Mouse (Mus musculus) embryonic facial prominence, embryonic 13.5 days (tissue): ENCODE results near the gene Cog6. TPM values are rescaled to one million over a fixed set of nuclear protein-coding genes. Genes with fewer than 3 reads are reported as not detected.

Experiments
- ATAC-seq: fragments of 200-750 bp; cut with Nextera tagmentation; 2 replicates; pipeline ENCODE4 v1.8.0; 2017; ENCODE audit warnings: low read depth; ENCODE audit not compliant: insufficient number of reproducible peaks, insufficient read depth, low FRiP score, low TSS enrichment
- H3K27ac ChIP-seq: fragments of 300-500 bp; sonication (generic); 2 replicates; pipeline ENCODE4 v1.5.1; 2015; ENCODE audit warnings: moderate library complexity, mild to moderate bottlenecking, inconsistent platforms
- H3K27me3 ChIP-seq: fragments of 300-500 bp; sonication (generic); 2 replicates; pipeline ENCODE4 v1.6.1; 2015; ENCODE audit warnings: mild to moderate bottlenecking, inconsistent platforms
- H3K36me3 ChIP-seq: fragments of 300-500 bp; sonication (generic); 2 replicates; pipeline ENCODE4 v1.6.1; 2015; ENCODE audit warnings: mild to moderate bottlenecking, inconsistent platforms
- H3K4me1 ChIP-seq: fragments of 300-500 bp; sonication (generic); 2 replicates; pipeline ENCODE4 v1.6.1; 2015; ENCODE audit warnings: inconsistent platforms
- H3K4me2 ChIP-seq: fragments of 300-500 bp; sonication (generic); 2 replicates; pipeline ENCODE4 v1.6.1; 2015; ENCODE audit warnings: moderate library complexity, mild to moderate bottlenecking, inconsistent platforms
- H3K4me3 ChIP-seq: fragments of 300-500 bp; sonication (generic); 2 replicates; pipeline ENCODE4 v1.5.1; 2015; ENCODE audit warnings: mild to moderate bottlenecking, inconsistent platforms
- H3K9ac ChIP-seq: fragments of 300-500 bp; sonication (generic); 2 replicates; pipeline ENCODE4 v1.6.1; 2015; ENCODE audit warnings: mild to moderate bottlenecking, inconsistent platforms
- H3K9me3 ChIP-seq: fragments of 300-500 bp; sonication (generic); 2 replicates; pipeline ENCODE4 v1.6.1; 2016; ENCODE audit warnings: inconsistent platforms
- WGBS: fragments of 180-500 bp; shearing (Covaris S2); methylation state at CpG from one replicate; pipeline ENCODE4 v1.1.7; 2015; ENCODE audit warnings: mixed read lengths; 5-methylcytosine and 5-hydroxymethylcytosine counted together
- polyA plus RNA-seq: library from polyadenylated mRNA; unstranded; fragments of >200 nt; fragmentation: Nextera tagmentation; extraction: Ambion mirVana; gene quantifications from 2 replicates; pipeline ENCODE4 v1.2.1, GENCODE M21; 2015

Cog6 gene
- polyA plus RNA-seq, 1 experiment from 2014 or later, result 49.0 TPM

DNA sequence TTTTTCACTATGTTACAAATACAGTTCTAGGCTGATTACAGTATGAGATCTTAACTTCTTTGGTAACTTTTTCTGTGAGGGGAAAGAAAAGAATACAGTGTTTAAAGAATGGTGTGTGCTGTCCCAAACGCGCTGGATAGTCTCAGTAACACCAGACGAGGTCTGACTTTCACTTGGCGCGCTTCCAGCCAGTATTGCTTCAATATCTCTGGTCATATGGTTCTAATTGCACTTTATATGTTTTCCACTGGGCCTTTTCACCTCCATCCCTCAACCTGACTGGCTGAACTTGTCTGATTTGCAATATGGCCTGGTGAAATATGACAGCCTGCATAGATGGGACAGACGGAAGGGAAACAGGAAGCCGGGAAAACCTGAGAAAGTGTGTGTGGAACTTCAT, 27.2 kb upstream of the Cog6 start:
- no peak for ATAC-seq
- 37% methylated on average over 7 of the region's 7 CpGs for WGBS
- H3K4me3 ChIP-seq, result peak overlapping the region; percentile 23

DNA sequence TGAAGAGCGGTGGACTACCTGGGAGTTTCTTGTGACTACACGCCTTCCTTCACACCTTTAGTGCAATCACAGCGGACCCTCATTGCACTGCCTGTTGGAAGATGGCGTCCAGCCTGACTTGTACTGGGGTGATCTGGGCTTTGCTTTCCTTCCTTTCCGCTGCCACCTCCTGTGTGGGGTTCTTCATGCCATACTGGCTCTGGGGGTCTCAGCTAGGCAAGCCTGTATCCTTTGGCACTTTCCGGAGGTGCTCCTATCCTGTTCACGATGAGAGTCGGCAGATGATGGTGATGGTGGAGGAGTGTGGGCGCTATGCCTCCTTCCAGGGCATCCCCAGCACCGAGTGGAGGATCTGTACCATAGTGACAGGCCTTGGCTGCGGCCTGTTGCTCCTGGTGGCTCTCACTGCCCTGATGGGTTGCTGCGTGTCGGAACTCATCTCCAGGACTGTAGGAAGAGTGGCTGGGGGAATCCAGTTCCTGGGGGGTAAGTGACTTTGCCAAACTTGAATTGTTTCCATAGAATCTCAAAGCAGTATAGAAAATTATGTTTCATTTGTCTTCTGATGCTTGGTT, 26.3 kb upstream of the Cog6 start:
- Histone ChIP-seq H3K9me3 (no peaks in the 10 kb centered on the region), H3K27me3 (peaks cover 27% of the 10 kb centered on the region), H3K27ac (no peak overlapping the region), H3K4me3 (0 out of 2 replicates have a peak overlapping the region, but pooled peaks have one; percentile 69), H3K4me1 (peaks cover 43% of the 10 kb centered on the region), H3K4me2 (peak overlapping the region; percentile 88), H3K36me3 (no peaks in the 10 kb centered on the region), H3K9ac (no peak overlapping the region)
- no peak for ATAC-seq
- 90% methylated on average over 13 of the region's 13 CpGs for whole genome bisulfite sequencing

More for the DNA sequence above, 27.2 kb upstream of the Cog6 start:
- H3K36me3 ChIP-seq, result no peaks in the 10 kb centered on the region
- no peaks in the 10 kb centered on the region for H3K9me3 ChIP-seq
- peak overlapping the region; percentile 88 for H3K4me2 ChIP-seq
- peaks cover 18% of the 10 kb centered on the region; the same call in 1 of the 2 replicates for H3K27me3 ChIP-seq
- 0 out of 2 replicates have a peak overlapping the region, but pooled peaks have one; percentile 33 for H3K27ac ChIP-seq
- H3K9ac ChIP-seq, result no peak overlapping the region
- H3K4me1 ChIP-seq, result peaks cover 43% of the 10 kb centered on the region

GRCm38 (mm10) chr3:53042240-53042567, 25.2 kb upstream of the Cog6 start:
- WGBS, result 24% methylated on average over 9 of the region's 9 CpGs
- no peak for ATAC-seq
- H3K27ac ChIP-seq, result no peak overlapping the region
- H3K9ac ChIP-seq, result peak overlapping the region; percentile 83
- no peaks in the 10 kb centered on the region for H3K36me3 ChIP-seq
- H3K9me3 ChIP-seq, result no peaks in the 10 kb centered on the region
- peaks cover 32% of the 10 kb centered on the region for H3K27me3 ChIP-seq
- H3K4me2 ChIP-seq, result peak overlapping the region; percentile 88
- H3K4me3 ChIP-seq, result peak overlapping the region; percentile 69
- peaks cover 43% of the 10 kb centered on the region for H3K4me1 ChIP-seq

GRCm38 (mm10) chr3:53041411-53042239, 24.6 kb upstream of the Cog6 start, which contains the start of gene Lhfp:
Gene Lhfp, plus strand, starts transcription at chr3:53041528.
- Histone ChIP-seq H3K4me2 (peak within 1 kb of the TSS; percentile 88), H3K9me3 (no peaks in the 10 kb centered on the region), H3K4me1 (peaks cover 43% of the 10 kb centered on the region), H3K27ac (peak within 1 kb of the TSS; percentile 75), H3K27me3 (peaks cover 32% of the 10 kb centered on the region), H3K9ac (peak within 1 kb of the TSS; percentile 83), H3K36me3 (no peaks in the 10 kb centered on the region), H3K4me3 (peak within 1 kb of the TSS; percentile 69)
- WGBS, result under 1% methylated on average over 58 of the region's 58 CpGs
- peak; percentile 84 for ATAC-seq

DNA sequence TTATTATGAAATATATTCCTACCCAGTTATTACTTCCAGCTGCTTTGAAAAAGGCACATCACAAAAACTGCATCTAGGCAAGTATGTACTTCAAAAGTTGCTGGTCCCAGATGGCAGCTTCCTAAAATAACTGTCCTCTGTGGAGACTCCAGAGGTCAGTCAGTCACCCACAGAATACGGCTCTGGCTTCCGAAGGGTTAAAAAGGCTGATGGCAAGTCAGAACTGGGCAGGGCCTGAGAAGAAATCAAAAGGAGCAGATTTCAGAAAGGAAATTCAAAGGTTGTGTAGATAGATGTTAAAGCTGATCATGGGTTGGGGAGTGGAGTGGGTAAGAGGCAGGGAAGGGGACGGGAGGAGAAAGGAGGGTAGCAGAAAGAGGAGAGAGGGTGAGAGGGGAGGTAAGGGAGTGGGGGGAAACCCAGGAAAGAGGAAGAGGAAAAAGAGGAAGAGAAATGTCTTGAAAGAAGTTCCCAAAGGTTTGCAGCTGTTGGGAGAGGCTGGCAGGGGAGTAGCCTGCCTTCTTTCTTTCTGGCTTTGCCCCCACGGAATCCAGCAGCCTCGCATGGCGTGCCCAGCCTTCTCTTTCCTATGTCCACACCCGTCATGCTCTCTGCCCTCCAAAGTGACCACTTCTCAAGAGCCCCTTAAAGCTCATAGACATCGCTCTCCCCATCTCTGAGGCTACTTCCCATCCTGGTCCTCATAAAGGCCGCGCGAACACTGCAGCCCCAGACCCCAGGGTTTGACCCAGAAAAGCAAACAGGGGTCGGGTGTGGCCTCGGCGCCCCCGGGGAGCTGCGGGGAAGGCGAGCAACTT, 23.8 kb upstream of the Cog6 start:
- Histone ChIP-seq H3K27me3 (peaks cover 32% of the 10 kb centered on the region), H3K4me3 (peak overlapping the region; percentile 69), H3K36me3 (no peaks in the 10 kb centered on the region), H3K4me2 (peak overlapping the region; percentile 88), H3K4me1 (peaks cover 47% of the 10 kb centered on the region), H3K27ac (peak overlapping the region; percentile 75; the same call in 1 of the 2 replicates), H3K9ac (peak overlapping the region; percentile 83), H3K9me3 (no peaks in the 10 kb centered on the region)
- WGBS, result 6% methylated on average over 17 of the region's 17 CpGs
- ATAC-seq, result peak; percentile 23; the same call in 1 of the 2 replicates

GRCm38 (mm10) chr3:53039746-53040145, 22.7 kb upstream of the Cog6 start:
- Histone ChIP-seq H3K9ac (no peak overlapping the region), H3K27ac (no peak overlapping the region), H3K4me2 (no peak overlapping the region), H3K4me3 (no peak overlapping the region), H3K9me3 (no peaks in the 10 kb centered on the region), H3K36me3 (no peaks in the 10 kb centered on the region), H3K4me1 (peaks cover 40% of the 10 kb centered on the region), H3K27me3 (peaks cover 32% of the 10 kb centered on the region)
- 72% methylated on average over 8 of the region's 8 CpGs for WGBS
- ATAC-seq, result no peak

DNA sequence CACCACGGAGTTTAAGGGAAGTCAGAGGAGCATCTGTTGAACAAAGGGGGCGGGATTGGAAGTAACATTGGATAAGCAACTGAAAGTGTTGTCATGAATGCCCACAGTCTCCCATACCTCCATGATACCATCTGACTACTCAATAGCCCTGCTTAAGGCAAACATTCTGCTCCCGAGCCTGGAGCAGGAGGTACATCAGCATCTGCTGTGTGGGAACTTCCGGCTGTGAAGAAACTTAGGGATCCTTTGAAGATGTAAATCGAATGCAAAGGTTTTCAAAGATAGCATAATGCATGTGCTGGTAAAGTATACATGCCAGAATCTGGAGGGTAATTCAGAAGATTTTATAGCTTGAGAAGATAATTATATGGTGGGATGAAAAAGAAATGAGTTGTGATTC, 21.9 kb upstream of the Cog6 start:
- H3K36me3 ChIP-seq, result no peaks in the 10 kb centered on the region
- H3K9me3 ChIP-seq, result no peaks in the 10 kb centered on the region
- H3K27me3 ChIP-seq, result peaks cover 32% of the 10 kb centered on the region
- 63% methylated on average over 5 of the region's 5 CpGs for WGBS
- no peak overlapping the region for H3K4me3 ChIP-seq
- no peak overlapping the region for H3K9ac ChIP-seq
- no peak for ATAC-seq
- H3K4me1 ChIP-seq, result peaks cover 34% of the 10 kb centered on the region
- no peak overlapping the region for H3K27ac ChIP-seq
- no peak overlapping the region for H3K4me2 ChIP-seq

DNA sequence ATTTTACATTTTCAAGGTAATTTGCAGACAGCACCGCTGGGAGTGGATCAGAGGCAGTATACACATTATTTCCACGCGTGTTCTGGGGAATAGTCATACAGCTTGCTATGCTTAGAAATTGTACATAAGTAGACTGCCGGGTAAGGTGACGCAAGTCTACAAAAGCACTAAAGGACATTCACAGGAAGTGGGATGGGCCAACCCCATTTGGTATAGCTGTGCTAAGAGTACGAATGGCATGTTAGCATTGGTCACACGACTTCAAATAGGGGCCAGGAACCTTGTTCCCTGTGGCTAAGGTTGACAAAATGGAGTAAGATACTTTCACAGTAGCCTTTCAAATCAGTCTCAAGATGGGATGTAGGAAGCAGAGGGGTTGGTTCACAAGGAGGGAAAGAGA, 19.9 kb upstream of the Cog6 start:
- Histone ChIP-seq H3K36me3 (no peaks in the 10 kb centered on the region), H3K4me2 (no peak overlapping the region), H3K27me3 (peaks cover 30% of the 10 kb centered on the region), H3K27ac (no peak overlapping the region), H3K9ac (no peak overlapping the region), H3K9me3 (no peaks in the 10 kb centered on the region), H3K4me1 (peaks cover 15% of the 10 kb centered on the region), H3K4me3 (no peak overlapping the region)
- 85% methylated on average over 7 of the region's 7 CpGs for WGBS
- no peak for ATAC-seq

GRCm38 (mm10) chr3:53036076-53036475, 19.0 kb upstream of the Cog6 start:
- no peak overlapping the region for H3K9ac ChIP-seq
- no peak overlapping the region for H3K27ac ChIP-seq
- no peaks in the 10 kb centered on the region for H3K9me3 ChIP-seq
- ATAC-seq, result 0 out of 2 replicates have a peak, but pooled peaks have one; percentile 37
- peaks cover 32% of the 10 kb centered on the region for H3K27me3 ChIP-seq
- no peak overlapping the region for H3K4me2 ChIP-seq
- no peak overlapping the region for H3K4me3 ChIP-seq
- 44% methylated on average over 5 of the region's 5 CpGs for WGBS
- peaks cover 13% of the 10 kb centered on the region for H3K4me1 ChIP-seq
- H3K36me3 ChIP-seq, result no peaks in the 10 kb centered on the region

GRCm38 (mm10) chr3:53033448-53033847, 16.4 kb upstream of the Cog6 start:
- no peaks in the 10 kb centered on the region for H3K9me3 ChIP-seq
- peaks cover 7% of the 10 kb centered on the region; the same call in 1 of the 2 replicates for H3K4me1 ChIP-seq
- H3K9ac ChIP-seq, result no peak overlapping the region
- H3K4me3 ChIP-seq, result no peak overlapping the region
- no peaks in the 10 kb centered on the region for H3K36me3 ChIP-seq
- peaks cover 16% of the 10 kb centered on the region for H3K27me3 ChIP-seq
- no peak overlapping the region for H3K4me2 ChIP-seq
- WGBS, result 22% methylated on average over 3 of the region's 3 CpGs
- no peak for ATAC-seq
- H3K27ac ChIP-seq, result no peak overlapping the region

GRCm38 (mm10) chr3:53032432-53032831, 15.4 kb upstream of the Cog6 start:
- Histone ChIP-seq H3K9me3 (no peaks in the 10 kb centered on the region), H3K27me3 (peaks cover 10% of the 10 kb centered on the region), H3K4me1 (peaks cover 7% of the 10 kb centered on the region; the same call in 1 of the 2 replicates), H3K36me3 (no peaks in the 10 kb centered on the region), H3K27ac (no peak overlapping the region), H3K4me3 (no peak overlapping the region), H3K9ac (no peak overlapping the region), H3K4me2 (no peak overlapping the region)
- no peak for ATAC-seq
- 57% methylated on average over 5 of the region's 5 CpGs for WGBS
